Mouse (Mus musculus) cerebellum, postnatal 10 days (tissue): ENCODE results near the gene Cyp2ab1.
"Not testable (repeated sequence)": the region's sequence is repeated elsewhere in the genome, so short reads cannot be mapped to it uniquely, and the experiment has no call there.

Experiments used
- DNase-seq, 2 experiments: peaks; one replicate each; pipeline ENCODE4 v3.0.0; 2021; ENCODE audit warnings: mixed read lengths in 2 of 2

Gene Cyp2ab1

GRCm38 (mm10) chr16:20325286-20325685 is at the start of gene Cyp2ab1:
Cyp2ab1 (minus strand) TSS chr16:20325404.
- no peak for DNase-seq

- DNase-seq: no peak
Observed at GRCm38 (mm10) chr16:20371731-20372130, 46.5 kb upstream of the Cyp2ab1 start.

- no peak for DNase-seq
Observed at GRCm38 (mm10) chr16:20368221-20368620, 43.0 kb upstream of the Cyp2ab1 start.

- no peak for DNase-seq
Observed at GRCm38 (mm10) chr16:20362121-20362520, 36.9 kb upstream of the Cyp2ab1 start.

- not testable (repeated sequence) for DNase-seq
Observed at GRCm38 (mm10) chr16:20361496-20361895, 36.3 kb upstream of the Cyp2ab1 start.

- DNase-seq: no peak
Observed at GRCm38 (mm10) chr16:20359643-20360295, 34.6 kb upstream of the Cyp2ab1 start.

- DNase-seq: no peak
Observed at GRCm38 (mm10) chr16:20357837-20358236, 32.6 kb upstream of the Cyp2ab1 start.

- DNase-seq: no peak
Observed at GRCm38 (mm10) chr16:20354762-20355161, 29.6 kb upstream of the Cyp2ab1 start.

GRCm38 (mm10) chr16:20354011-20354410 is 28.8 kb upstream of the Cyp2ab1 start:
- DNase-seq: no peak

GRCm38 (mm10) chr16:20345464-20345863 is 20.3 kb upstream of the Cyp2ab1 start:
- no peak for DNase-seq

GRCm38 (mm10) chr16:20338616-20339015 is 13.4 kb upstream of the Cyp2ab1 start:
- no peak for DNase-seq

GRCm38 (mm10) chr16:20334918-20335317 is 9.7 kb upstream of the Cyp2ab1 start:
- DNase-seq: no peak

- no peak for DNase-seq
Observed at GRCm38 (mm10) chr16:20328306-20328705, 3.1 kb upstream of the Cyp2ab1 start.

- no peak for DNase-seq
Observed at GRCm38 (mm10) chr16:20323907-20324306, 1.3 kb downstream of the Cyp2ab1 start.

GRCm38 (mm10) chr16:20322274-20322673 is 2.9 kb downstream of the Cyp2ab1 start:
- DNase-seq: no peak

- peak; percentile 12 to 15 for DNase-seq
Observed at GRCm38 (mm10) chr16:20316770-20317169, 8.4 kb downstream of the Cyp2ab1 start.

GRCm38 (mm10) chr16:20315266-20315665 is 9.9 kb downstream of the Cyp2ab1 start:
- DNase-seq: no peak

- DNase-seq: no peak
Observed at GRCm38 (mm10) chr16:20312272-20312671, 12.9 kb downstream of the Cyp2ab1 start.

- DNase-seq: peak; percentile 93 to 96
Observed at GRCm38 (mm10) chr16:20301770-20302649, 23.2 kb downstream of the Cyp2ab1 start, which contains the start of gene Parl. Parl (minus strand) TSS chr16:20302387.

- DNase-seq: no peak
Observed at GRCm38 (mm10) chr16:20300076-20300475, 25.1 kb downstream of the Cyp2ab1 start.

GRCm38 (mm10) chr16:20280238-20280637 is 45.0 kb downstream of the Cyp2ab1 start:
- no peak for DNase-seq

GRCm38 (mm10) chr16:20279395-20279794 is 45.8 kb downstream of the Cyp2ab1 start:
- no peak for DNase-seq

GRCm38 (mm10) chr16:20272994-20273393 is 52.2 kb downstream of the Cyp2ab1 start:
- DNase-seq: no peak

- no peak for DNase-seq
Observed at GRCm38 (mm10) chr16:20271339-20271738, 53.9 kb downstream of the Cyp2ab1 start.
